Mouse (Mus musculus): Measurements from ENCODE around the gene Gga3.

GRCm38 (mm10) chr11:115636960-115637359, 33.1 kb upstream of the Gga3 start:
- TF ChIP-seq BHLHE40 (IDR thresholded peaks at IDR 0.05; ENCODE audit: low read depth, low read length) (no peak), POLR2A (IDR thresholded peaks at IDR 0.05; ENCODE audit: low read depth, low read length) (no peak), POLR2AphosphoS2 (IDR thresholded peaks at IDR 0.05; ENCODE audit: low read depth, low read length) (no peak), RCOR1 (conservative IDR thresholded peaks at IDR 0.05; ENCODE audit: low read depth, low read length) (no peak), CTCF (conservative IDR thresholded peaks at IDR 0.05 in 1 of 2, IDR thresholded peaks at IDR 0.05 in 1 of 2; ENCODE audit: low read depth in 2 of 2, low read length in 2 of 2) (no peak), EP300 (IDR thresholded peaks at IDR 0.05; ENCODE audit: low read length) (no peak), ZC3H11A (IDR thresholded peaks at IDR 0.05; ENCODE audit: low read depth, low read length) (no peak), ELF1 (IDR thresholded peaks at IDR 0.05; ENCODE audit: low read depth, low read length) (no peak), KAT2A (IDR thresholded peaks at IDR 0.05; ENCODE audit: insufficient replicate concordance, low read length) (no peak), TBP (conservative IDR thresholded peaks at IDR 0.05; ENCODE audit: low read depth, low read length) (no peak), MAX (IDR thresholded peaks at IDR 0.05; ENCODE audit: low read length) (no peak)
